Mouse (Mus musculus): ENCODE measurements around the gene Ppp1r1a. TPM values are rescaled to one million over a fixed set of nuclear protein-coding genes. Genes with fewer than 3 reads are reported as not detected.

The Ppp1r1a gene
- polyA plus RNA-seq, 1 experiment from 2014 or later: 110 TPM

GRCm38 (mm10) chr15:103485106-103485505, 52.7 kb downstream of the Ppp1r1a start:
- 40% methylated on average over 3 of the region's 3 CpGs for WGBS

GRCm38 (mm10) chr15:103484490-103484889, 53.3 kb downstream of the Ppp1r1a start:
- no peak overlapping the region for H3K4me3 ChIP-seq (ENCODE audit: low read depth, low read length)
- peaks cover 5% of the 10 kb centered on the region; the same call in 1 of the 2 replicates for H3K4me1 ChIP-seq (ENCODE audit: control insufficient read depth, insufficient read depth, low read length)
- no peaks in the 10 kb centered on the region for H3K9me3 ChIP-seq (ENCODE audit: control insufficient read depth, low read length)
- H3K36me3 ChIP-seq (ENCODE audit: control insufficient read depth, insufficient read depth, low read length): no peaks in the 10 kb centered on the region
- 35% methylated on average over 2 of the region's 2 CpGs for whole genome bisulfite sequencing
- H3K27me3 ChIP-seq (ENCODE audit: control insufficient read depth, insufficient read depth, low read length): no peaks in the 10 kb centered on the region
- no peak for ATAC-seq (ENCODE audit: low read depth)
- no peak overlapping the region for H3K9ac ChIP-seq (replicated peaks; ENCODE audit: low read depth, low read length)
- no peak overlapping the region for H3K4me2 ChIP-seq (ENCODE audit: low read depth, low read length)
- no peak overlapping the region for H3K27ac ChIP-seq (ENCODE audit: low read depth, low read length)

More at GRCm38 (mm10) chr15:103485106-103485505, 52.7 kb downstream of the Ppp1r1a start:
- no peak for ATAC-seq (ENCODE audit: low read depth)
- H3K4me2 ChIP-seq (ENCODE audit: low read depth, low read length): no peak overlapping the region
- H3K9ac ChIP-seq (replicated peaks; ENCODE audit: low read depth, low read length): no peak overlapping the region
- no peaks in the 10 kb centered on the region for H3K36me3 ChIP-seq (ENCODE audit: control insufficient read depth, insufficient read depth, low read length)
- H3K4me1 ChIP-seq (ENCODE audit: control insufficient read depth, insufficient read depth, low read length): peaks cover 5% of the 10 kb centered on the region; the same call in 1 of the 2 replicates
- H3K9me3 ChIP-seq (ENCODE audit: control insufficient read depth, low read length): no peaks in the 10 kb centered on the region
- no peak overlapping the region for H3K4me3 ChIP-seq (ENCODE audit: low read depth, low read length)
- no peak overlapping the region for H3K27ac ChIP-seq (ENCODE audit: low read depth, low read length)
- H3K27me3 ChIP-seq (ENCODE audit: control insufficient read depth, insufficient read depth, low read length): no peaks in the 10 kb centered on the region

GRCm38 (mm10) chr15:103482488-103482887, 55.3 kb downstream of the Ppp1r1a start:
- Histone ChIP-seq H3K27me3 (ENCODE audit: control insufficient read depth, insufficient read depth, low read length) (no peaks in the 10 kb centered on the region), H3K9me3 (ENCODE audit: control insufficient read depth, low read length) (no peaks in the 10 kb centered on the region), H3K27ac (ENCODE audit: low read depth, low read length) (no peak overlapping the region), H3K36me3 (ENCODE audit: control insufficient read depth, insufficient read depth, low read length) (no peaks in the 10 kb centered on the region), H3K9ac (replicated peaks; ENCODE audit: low read depth, low read length) (no peak overlapping the region), H3K4me1 (ENCODE audit: control insufficient read depth, insufficient read depth, low read length) (peaks cover 5% of the 10 kb centered on the region; the same call in 1 of the 2 replicates), H3K4me3 (ENCODE audit: low read depth, low read length) (no peak overlapping the region), H3K4me2 (ENCODE audit: low read depth, low read length) (no peak overlapping the region)
- ATAC-seq (ENCODE audit: low read depth): peak; percentile 87; the same call in 1 of the 2 replicates
- 0% methylated on average over 1 of the region's 1 CpGs for WGBS

Other genes starting within 250 kb of the Ppp1r1a start
- 0.35 and 0.40 TPM in 2 replicates for gene Gpr84, start 227.4 kb downstream of the Ppp1r1a start, polyA plus RNA-seq (2014; fragmentation: Nextera tagmentation; extraction: Ambion mirVana)
- gene Zfp385a, start 197.9 kb downstream of the Ppp1r1a start, polyA plus RNA-seq (2014; fragmentation: Nextera tagmentation; extraction: Ambion mirVana): 19.2 and 20.7 TPM in 2 replicates
- gene Itga5, start 171.2 kb downstream of the Ppp1r1a start, polyA plus RNA-seq (2014; fragmentation: Nextera tagmentation; extraction: Ambion mirVana): 3.8 and 7.4 TPM in 2 replicates
- gene Gtsf1, start 107.5 kb downstream of the Ppp1r1a start, polyA plus RNA-seq (2014; fragmentation: Nextera tagmentation; extraction: Ambion mirVana): not detected in 2 replicates
- gene Gtsf2, start 89.5 kb downstream of the Ppp1r1a start, polyA plus RNA-seq (2014; fragmentation: Nextera tagmentation; extraction: Ambion mirVana): not detected in 2 replicates
- gene Nckap1l, start 84.2 kb downstream of the Ppp1r1a start, polyA plus RNA-seq (2014; fragmentation: Nextera tagmentation; extraction: Ambion mirVana): 1.5 and 2.0 TPM in 2 replicates
- 99.0 and 99.6 TPM in 2 replicates for gene Pde1b, start 35.0 kb downstream of the Ppp1r1a start, polyA plus RNA-seq (2014; fragmentation: Nextera tagmentation; extraction: Ambion mirVana)
- gene Glycam1, start 27.1 kb upstream of the Ppp1r1a start, polyA plus RNA-seq (2014; fragmentation: Nextera tagmentation; extraction: Ambion mirVana): not detected in 2 replicates
- gene Mucl1, start 217.5 kb upstream of the Ppp1r1a start, polyA plus RNA-seq (2014; fragmentation: Nextera tagmentation; extraction: Ambion mirVana): not detected in 2 replicates